Mouse (Mus musculus) adrenal gland, adult (tissue): ENCODE data around the gene Patz1.

Experiments used
- DNase-seq, 2 experiments: peaks; one replicate each; pipeline ENCODE4 v3.0.0; 2022 to 2023; ENCODE audit warnings: low spot score in 1 of 2; ENCODE audit not compliant: inconsistent age in 2 of 2

Gene Patz1

GRCm38 (mm10) chr11:3348576-3349342 lies 60.1 kb downstream of the Patz1 start:
- no peak for DNase-seq

- no peak for DNase-seq
Measured at GRCm38 (mm10) chr11:3349343-3349695, 60.6 kb downstream of the Patz1 start.

GRCm38 (mm10) chr11:3352131-3352530 lies 63.5 kb downstream of the Patz1 start:
- peak in 1 of 2 experiments; percentile 23 for DNase-seq

- peak in 1 of 2 experiments; percentile 46 for DNase-seq
Measured at GRCm38 (mm10) chr11:3352990-3353585, 64.4 kb downstream of the Patz1 start.
